Mouse (Mus musculus) lung, adult 2 months (tissue): Measurements from ENCODE around the gene D2hgdh.
"Not testable (repeated sequence)": the region's sequence is repeated elsewhere in the genome, so short reads cannot be mapped to it uniquely, and the experiment has no call there.

ENCODE experiments used
- CTCF ChIP-seq: fragments of 200-500 bp; IDR thresholded peaks from 2 replicates; pipeline ENCODE4 v1.5.1; 2011; ENCODE audit warnings: mild to moderate bottlenecking, low read length, control low read depth; ENCODE audit not compliant: insufficient read depth
- POLR2A ChIP-seq: fragments of 200-500 bp; IDR thresholded peaks from 2 replicates; pipeline ENCODE4 v1.6.1; 2011; ENCODE audit warnings: low read depth, mild to moderate bottlenecking, control low read depth, low read length, borderline replicate concordance; ENCODE audit errors: extremely low read depth

- TF ChIP-seq CTCF, POLR2A: not testable (repeated sequence)
Measured at GRCm38 (mm10) chr1:93855790-93856189, 31.1 kb downstream of the D2hgdh start.
